Comparison of ENCODE assay signal across 7 mouse cellular contexts in the genomic region with DNA sequence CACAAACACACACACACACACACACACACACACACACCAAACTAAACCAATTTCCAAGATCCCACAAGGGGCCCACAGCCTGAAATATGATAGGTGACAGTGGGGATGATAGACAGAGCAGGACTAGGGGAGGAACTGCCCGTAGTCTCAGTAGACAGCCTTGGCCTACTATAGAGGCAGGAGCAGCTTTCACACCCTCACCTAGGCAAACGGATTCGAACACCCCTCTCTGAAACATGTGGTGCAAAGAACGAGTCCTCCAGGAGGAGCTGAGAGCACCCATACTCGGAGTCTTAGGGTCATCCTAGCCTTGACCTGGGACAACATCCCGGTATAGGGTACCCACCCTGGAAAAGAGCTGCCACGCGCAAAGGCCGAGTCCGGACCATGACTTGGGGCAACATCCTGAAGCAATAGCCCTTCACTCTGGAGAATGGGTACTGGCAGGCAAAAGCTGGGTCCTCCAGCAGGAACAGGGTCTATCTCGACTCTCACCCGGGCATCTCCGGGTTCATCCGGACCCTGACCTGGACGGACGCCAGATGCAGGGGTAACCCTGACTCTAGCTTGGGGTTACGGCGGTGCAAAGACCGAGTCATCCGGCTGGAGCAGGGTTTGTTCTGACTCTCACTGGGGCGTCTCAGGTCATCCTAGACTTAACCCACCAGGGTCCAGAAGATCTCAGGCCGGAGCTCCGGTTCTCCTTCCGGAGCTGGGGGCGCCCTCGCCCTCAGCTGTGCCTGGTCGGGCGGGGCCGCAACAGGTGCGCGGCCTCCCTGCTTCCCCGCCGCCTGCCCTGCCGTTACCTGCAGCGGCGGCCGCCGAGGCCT. TPM values are rescaled to one million over a fixed set of nuclear protein-coding genes. Genes with fewer than 3 reads are reported as not detected.
A peak's percentile ranks its signal among the peaks of the same experiment; 100 is the strongest.
DNase-seq lines count a peak whose midpoint lies in the region; ATAC-seq and TF ChIP-seq lines count a peak whose summit lies in the region.

No protein-coding gene starts in this region.

- no peak; the same call in none of the 2 replicates for ATAC-seq in intestine, embryonic 14.5 days (replicated peaks; ENCODE audit: low FRiP score, low TSS enrichment, low read depth)
- ATAC-seq in liver, postnatal 0 days, result no peak; the same call in 1 of the 2 replicates

- H3K9me3 ChIP-seq in intestine, embryonic 14.5 days (ENCODE audit: control insufficient read depth, low read length), result no peaks in the 10 kb centered on the region
- no peaks in the 10 kb centered on the region for H3K9me3 ChIP-seq in liver, postnatal 0 days (ENCODE audit: low read length)

- peak overlapping the region; percentile 70 for H3K4me2 ChIP-seq in intestine, embryonic 14.5 days (ENCODE audit: low read length)
- H3K4me2 ChIP-seq in liver, postnatal 0 days (ENCODE audit: low read depth, low read length), result peak overlapping the region; percentile 90

- H3K4me3 ChIP-seq in thymus, adult 2 months (ENCODE audit: control insufficient read depth, insufficient read depth, low read length), result peak overlapping the region; percentile 87
- peak overlapping the region; percentile 71 for H3K4me3 ChIP-seq in intestine, embryonic 14.5 days (ENCODE audit: low read depth, low read length)
- peak overlapping the region; percentile 86 for H3K4me3 ChIP-seq in liver, postnatal 0 days (ENCODE audit: low read depth, low read length)

- no peaks in the 10 kb centered on the region for H3K27me3 ChIP-seq in thymus, adult 2 months (ENCODE audit: control insufficient read depth, insufficient read depth, low read length)
- H3K27me3 ChIP-seq in intestine, embryonic 14.5 days (replicated peaks; ENCODE audit: control insufficient read depth, insufficient read depth, low read length), result no peaks in the 10 kb centered on the region
- no peaks in the 10 kb centered on the region for H3K27me3 ChIP-seq in liver, postnatal 0 days (ENCODE audit: insufficient read depth, low read length)

- H3K27ac ChIP-seq in thymus, adult 2 months (ENCODE audit: control insufficient read depth, insufficient read depth, low read length), result no peak overlapping the region
- 0 out of 2 replicates have a peak overlapping the region, but pooled peaks have one; percentile 51 for H3K27ac ChIP-seq in intestine, embryonic 14.5 days (ENCODE audit: low read depth)
- peak overlapping the region; percentile 48; the same call in 1 of the 2 replicates for H3K27ac ChIP-seq in liver, postnatal 0 days (ENCODE audit: low read depth)

- H3K9ac ChIP-seq in intestine, embryonic 14.5 days (ENCODE audit: low read length), result peak overlapping the region; percentile 65
- H3K9ac ChIP-seq in liver, postnatal 0 days (replicated peaks), result peak overlapping the region; percentile 80

- no peak for DNase-seq in thymus, adult 2 months
- no peak for DNase-seq in thymus, postnatal 10 days (ENCODE audit: low spot score in 2 of 2)
- peak; percentile 45 for DNase-seq in adrenal gland, postnatal 25 days
- peak; percentile 8 for DNase-seq in forelimb bud, embryonic 11.5 days (ENCODE audit: low read depth, low spot score)
- peak; percentile 74 for DNase-seq in intestine, embryonic 14.5 days (ENCODE audit: low spot score)
- peak; percentile 58 for DNase-seq in liver, postnatal 0 days
- peak; percentile 48 for DNase-seq in ovary, postnatal 36 days (ENCODE audit: low spot score)

- no peak; the same call in 1 of the 2 replicates for TF ChIP-seq POLR2A in thymus, adult 2 months (IDR thresholded peaks at IDR 0.05; ENCODE audit: control insufficient read depth, extremely low read depth, insufficient read depth, low read length, poor library complexity)

- H3K36me3 ChIP-seq in thymus, adult 2 months (ENCODE audit: control insufficient read depth, insufficient read depth, low read length), result no peaks in the 10 kb centered on the region
- H3K36me3 ChIP-seq in intestine, embryonic 14.5 days (ENCODE audit: control insufficient read depth, insufficient read depth, low read length), result no peaks in the 10 kb centered on the region
- no peaks in the 10 kb centered on the region for H3K36me3 ChIP-seq in liver, postnatal 0 days (replicated peaks; ENCODE audit: insufficient read depth, low read length)

- 7% methylated on average over 37 of the region's 38 CpGs for WGBS in thymus, adult 2 months
- 4% methylated on average over 38 of the region's 38 CpGs for WGBS in intestine, embryonic 14.5 days
- 5% methylated on average over 28 of the region's 38 CpGs for WGBS in liver, postnatal 0 days (ENCODE audit: insufficient replicate concordance)

- TF ChIP-seq EP300 in liver, postnatal 0 days (IDR thresholded peaks at IDR 0.05; ENCODE audit: low read depth), result no peak

- peaks cover 7% of the 10 kb centered on the region for H3K4me1 ChIP-seq in thymus, adult 2 months (replicated peaks; ENCODE audit: control insufficient read depth, insufficient read depth, low read length)
- H3K4me1 ChIP-seq in intestine, embryonic 14.5 days (replicated peaks; ENCODE audit: control insufficient read depth, insufficient read depth, low read length), result no peaks in the 10 kb centered on the region; the same call in 1 of the 2 replicates
- H3K4me1 ChIP-seq in liver, postnatal 0 days (ENCODE audit: insufficient read depth), result peaks cover 11% of the 10 kb centered on the region

- TF ChIP-seq CTCF in thymus, adult 2 months (IDR thresholded peaks at IDR 0.05; ENCODE audit: borderline replicate concordance, control insufficient read depth, extremely low read depth, insufficient read depth, low read length, poor library complexity), result peak; percentile 23; the same call in 1 of the 2 replicates
- TF ChIP-seq CTCF in liver, postnatal 0 days (IDR thresholded peaks at IDR 0.05; ENCODE audit: low read depth), result no peak

RNA-seq across cellular contexts. Expression of a gene that starts 0.7 kb away (rescaled TPM):
- polyA plus RNA-seq in thymus, adult 2 months (2012; rRNA removed), result 0.08 and 0.32 TPM in 2 replicates
- total RNA-seq in adrenal gland, postnatal 25 days (2021), result 0.46 TPM in 1 of 2 replicates, not detected in the other
- polyA plus RNA-seq in intestine, embryonic 14.5 days (2014; fragmentation: Nextera tagmentation; extraction: Ambion mirVana), result 0.54 and 0.64 TPM in 2 replicates
- not detected in 2 replicates for polyA plus RNA-seq in liver, postnatal 0 days (2015; fragmentation: Nextera tagmentation; extraction: Ambion mirVana)

RNA-seq across cellular contexts. Expression of a gene that starts 6.5 kb away (rescaled TPM):
- polyA plus RNA-seq in thymus, adult 2 months (2012; rRNA removed), result 18.7 and 20.8 TPM in 2 replicates
- total RNA-seq in adrenal gland, postnatal 25 days (2021), result 63.6 and 77.9 TPM in 2 replicates
- 72.3 and 75.3 TPM in 2 replicates for polyA plus RNA-seq in intestine, embryonic 14.5 days (2014; fragmentation: Nextera tagmentation; extraction: Ambion mirVana)
- 5.2 and 5.5 TPM in 2 replicates for polyA plus RNA-seq in liver, postnatal 0 days (2015; fragmentation: Nextera tagmentation; extraction: Ambion mirVana)

Comparison
In these comparisons a context has a peak if more than half of its experiments do, and no peak if none do; other contexts are left out.
1. DNase-seq: peak in adrenal gland, postnatal 25 days (single experiment), forelimb bud, embryonic 11.5 days (single experiment), intestine, embryonic 14.5 days (single experiment), liver, postnatal 0 days (single experiment) and ovary, postnatal 36 days (single experiment); none in thymus, adult 2 months (single experiment) and thymus, postnatal 10 days (0 of 2).
2. Peak in every context shown above with its lines, with median percentiles within 50 percentile points of each other: H3K4me3 ChIP-seq.